Mouse (Mus musculus): Measurements from ENCODE around the gene Ccdc24.

DNA sequence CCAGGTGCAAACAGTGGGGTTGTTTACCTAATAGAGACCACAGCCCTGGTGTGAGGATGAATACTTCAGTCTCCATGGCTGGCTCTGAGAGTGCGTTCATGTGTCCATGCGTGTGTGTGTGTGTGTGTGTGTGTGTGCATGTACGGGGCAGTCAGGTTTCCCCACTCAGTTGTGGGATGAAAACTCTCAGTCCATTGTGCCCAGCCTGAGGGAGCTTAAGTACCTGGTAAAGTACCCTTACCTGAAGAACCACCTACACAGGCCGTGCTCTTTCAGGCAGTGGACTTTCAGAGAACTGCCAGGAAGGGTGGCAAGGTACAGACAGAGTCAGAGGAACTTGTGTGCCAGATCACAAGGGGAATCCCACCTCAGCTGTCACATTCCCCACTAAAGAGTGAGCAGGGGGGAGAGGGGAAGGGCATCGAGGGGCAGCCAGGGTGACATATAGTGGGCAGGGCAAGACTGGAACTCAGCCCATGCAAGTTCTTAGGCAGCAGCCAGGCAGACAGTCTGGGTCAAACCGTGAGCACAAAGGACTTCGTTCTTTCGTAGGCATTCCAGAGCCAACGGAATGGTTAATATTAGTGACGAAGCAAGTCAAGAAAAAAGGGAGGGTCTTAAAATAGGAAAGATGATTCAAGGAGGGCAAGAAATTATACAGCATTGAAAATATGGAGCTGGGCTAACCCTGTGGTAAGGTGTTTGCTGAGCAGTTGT is 20.0 kb downstream of the Ccdc24 start:
- TF ChIP-seq CTCF (IDR thresholded peaks at IDR 0.05; ENCODE audit: low read depth, low read length), result no peak
- TF ChIP-seq POLR2A (IDR thresholded peaks at IDR 0.05; ENCODE audit: extremely low read depth, insufficient read depth, low read length), result no peak
